Mouse (Mus musculus): ENCODE measurements at regions not wholly inside any gene's neighbourhood (a gene's known extent, or its start where the extent isn't known, plus 50 kb on each side); places are given as distances from the start of the nearest gene placed in this dataset.

GRCm38 (mm10) chr19:14658479-14658878 is 60.6 kb upstream of the Tle4 start:
- ATAC-seq (replicated peaks; ENCODE audit: low FRiP score, poor library complexity, severe bottlenecking): no peak

GRCm38 (mm10) chr19:14656022-14656388 is 58.2 kb upstream of the Tle4 start:
- no peak for ATAC-seq (replicated peaks; ENCODE audit: low FRiP score, poor library complexity, severe bottlenecking)

- no peak for ATAC-seq (replicated peaks; ENCODE audit: low FRiP score, poor library complexity, severe bottlenecking)
These were observed 57.6 kb upstream of the Tle4 start for GRCm38 (mm10) chr19:14655302-14656021.

Measured in erythroid progenitor cell, adult 5-6 weeks (primary cell).